Mouse (Mus musculus): Measurements from ENCODE around the gene Oxct2b. TPM values are rescaled to one million over a fixed set of nuclear protein-coding genes. Genes with fewer than 3 reads are reported as not detected.

Oxct2b gene
- total and polyA plus RNA-seq, 3 experiments, result 0.02 TPM; not detected in 2

DNA sequence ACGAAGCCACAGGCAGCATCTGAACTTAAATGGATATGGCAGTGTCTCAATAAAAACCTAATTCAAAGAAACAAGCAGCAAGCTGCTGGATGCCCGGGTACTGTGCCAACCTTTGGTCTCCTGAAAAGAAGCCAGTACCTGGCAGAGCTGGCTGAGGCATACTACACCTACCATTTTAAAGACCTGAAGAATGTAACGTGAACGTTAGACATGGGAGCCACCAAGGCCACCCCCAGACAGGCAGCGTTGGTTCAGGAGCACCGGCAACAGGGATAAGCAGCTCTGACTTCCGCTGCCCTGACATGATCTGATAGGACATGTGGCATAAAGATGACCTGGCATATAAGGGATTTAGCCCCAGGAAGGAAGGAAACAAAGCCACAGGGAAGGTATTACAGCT lies 10.6 kb downstream of the Oxct2b start:
- peaks cover 95% of the 10 kb centered on the region for H3K36me3 ChIP-seq (replicated peaks)
- ATAC-seq (ENCODE audit: extremely low read depth, insufficient number of reproducible peaks, low FRiP score, poor library complexity, severe bottlenecking) (no peak), DNase-seq (ENCODE audit: low spot score) (no peak)
- TF ChIP-seq TAL1 (conservative IDR thresholded peaks at IDR 0.05; ENCODE audit: low read depth, low read length), result no peak
- no peaks in the 10 kb centered on the region for H3K9me3 ChIP-seq (replicated peaks)
- no peak overlapping the region for H3K4me3 ChIP-seq (ENCODE audit: low read depth, low read length)
- no peaks in the 10 kb centered on the region for H3K27me3 ChIP-seq (ENCODE audit: insufficient read depth, low read length)
- 0 out of 2 replicates have a peak, but pooled peaks cover 2% of the 10 kb centered on the region for H3K4me1 ChIP-seq (ENCODE audit: insufficient read depth, low read depth, low read length)

GRCm38 (mm10) chr4:123127051-123127450 lies 11.0 kb downstream of the Oxct2b start:
- 0 out of 2 replicates have a peak, but pooled peaks cover 2% of the 10 kb centered on the region for H3K4me1 ChIP-seq (ENCODE audit: insufficient read depth, low read depth, low read length)
- DNase-seq (ENCODE audit: low spot score), result no peak
- peaks cover 95% of the 10 kb centered on the region for H3K36me3 ChIP-seq (replicated peaks)
- ATAC-seq (ENCODE audit: extremely low read depth, insufficient number of reproducible peaks, low FRiP score, poor library complexity, severe bottlenecking), result no peak
- no peak for TF ChIP-seq CTCF (IDR thresholded peaks at IDR 0.05; ENCODE audit: low read depth, low read length)
- no peak for TF ChIP-seq GATA1 (IDR thresholded peaks at IDR 0.05; ENCODE audit: borderline replicate concordance, low read length)
- no peak for TF ChIP-seq POLR2AphosphoS5 (IDR thresholded peaks at IDR 0.05; ENCODE audit: insufficient replicate concordance, low read depth, low read length)
- no peak for TF ChIP-seq TAL1 (conservative IDR thresholded peaks at IDR 0.05; ENCODE audit: low read depth, low read length)
- no peak for TF ChIP-seq GATA2 (IDR thresholded peaks at IDR 0.05; ENCODE audit: borderline replicate concordance, low read depth, low read length)
- no peaks in the 10 kb centered on the region for H3K9me3 ChIP-seq (replicated peaks)
- H3K27me3 ChIP-seq (ENCODE audit: insufficient read depth, low read length), result no peaks in the 10 kb centered on the region
- H3K4me3 ChIP-seq (ENCODE audit: low read depth, low read length), result no peak overlapping the region

DNA sequence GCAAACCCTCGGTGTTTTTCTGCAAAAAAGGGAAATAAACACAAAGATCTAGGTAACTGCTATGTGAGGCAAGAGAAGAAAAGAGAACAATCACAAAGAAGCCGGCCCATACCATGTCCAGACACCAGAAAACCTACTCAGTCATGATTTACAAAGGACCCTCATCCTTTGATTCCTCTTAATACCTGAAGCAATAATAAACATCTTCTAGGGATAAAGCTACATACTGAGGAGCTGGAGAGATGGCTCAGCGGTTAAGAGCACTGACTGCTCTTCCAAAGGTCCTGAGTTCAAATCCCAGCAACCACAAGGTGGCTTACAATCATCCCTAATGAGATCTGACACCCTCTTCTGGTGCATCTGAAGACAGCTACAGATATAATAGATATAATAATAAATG lies 21.5 kb downstream of the Oxct2b start:
- ATAC-seq (ENCODE audit: extremely low read depth, insufficient number of reproducible peaks, low FRiP score, poor library complexity, severe bottlenecking), result no peak
- Histone ChIP-seq H3K4me3 (ENCODE audit: low read depth, low read length) (no peak overlapping the region), H3K4me1 (ENCODE audit: insufficient read depth, low read depth, low read length) (peaks cover 23% of the 10 kb centered on the region), H3K36me3 (replicated peaks) (peaks cover 52% of the 10 kb centered on the region), H3K27me3 (ENCODE audit: insufficient read depth, low read length) (no peaks in the 10 kb centered on the region), H3K9me3 (replicated peaks) (no peaks in the 10 kb centered on the region)
- DNase-seq (ENCODE audit: low spot score), result no peak
- no peak for TF ChIP-seq CTCF (IDR thresholded peaks at IDR 0.05; ENCODE audit: low read depth, low read length)
- no peak for TF ChIP-seq GATA1 (IDR thresholded peaks at IDR 0.05; ENCODE audit: borderline replicate concordance, low read length)
- TF ChIP-seq TAL1 (conservative IDR thresholded peaks at IDR 0.05; ENCODE audit: low read depth, low read length), result no peak
- TF ChIP-seq GATA2 (IDR thresholded peaks at IDR 0.05; ENCODE audit: borderline replicate concordance, low read depth, low read length), result no peak
- no peak for TF ChIP-seq POLR2AphosphoS5 (IDR thresholded peaks at IDR 0.05; ENCODE audit: insufficient replicate concordance, low read depth, low read length)

DNA sequence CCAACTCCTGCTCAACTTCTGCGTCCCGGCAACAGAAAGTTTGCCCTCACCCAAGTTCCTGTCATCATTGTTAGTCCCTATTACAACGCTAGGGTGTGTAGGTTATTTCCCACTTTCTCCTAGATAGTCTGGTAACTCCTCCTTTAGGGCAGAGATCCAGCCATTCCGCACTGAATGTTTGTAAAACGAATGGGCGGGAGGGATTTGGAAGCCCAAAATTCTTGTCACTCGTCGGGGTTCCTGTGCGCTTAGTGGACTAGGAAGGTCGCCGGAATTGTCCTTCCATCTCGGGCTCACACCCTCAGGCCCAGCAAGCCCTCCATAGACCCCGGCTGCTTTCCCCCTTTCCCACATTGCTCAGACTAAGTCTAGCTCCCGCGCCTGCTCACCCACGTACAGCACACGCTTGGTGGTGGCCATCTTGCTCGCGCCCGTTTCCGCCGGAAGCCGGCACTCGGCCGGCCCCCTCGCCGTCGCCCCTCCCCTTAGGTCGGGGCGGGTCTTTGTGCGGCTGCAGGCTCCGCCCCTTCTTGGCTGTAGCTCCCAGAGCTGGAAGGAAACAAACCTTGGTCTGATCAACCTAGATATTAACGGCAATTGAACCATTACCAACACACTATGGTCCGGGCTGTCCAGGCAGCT lies 23.6 kb downstream of the Oxct2b start, which contains the start of gene Ppie:
Gene Ppie (minus strand): TSS at position 439 of the 642 bp plus-strand sequence.
- TF ChIP-seq GATA2 (IDR thresholded peaks at IDR 0.05; ENCODE audit: borderline replicate concordance, low read depth, low read length) (no peak), TAL1 (conservative IDR thresholded peaks at IDR 0.05; ENCODE audit: low read depth, low read length) (no peak), GATA1 (IDR thresholded peaks at IDR 0.05; ENCODE audit: borderline replicate concordance, low read length) (no peak), POLR2AphosphoS5 (IDR thresholded peaks at IDR 0.05; ENCODE audit: insufficient replicate concordance, low read depth, low read length) (no peak), CTCF (IDR thresholded peaks at IDR 0.05; ENCODE audit: low read depth, low read length) (no peak)
- Histone ChIP-seq H3K4me3 (ENCODE audit: low read depth, low read length) (peak within 1 kb of the TSS; percentile 79), H3K36me3 (replicated peaks) (peaks cover 33% of the 10 kb centered on the region), H3K9me3 (replicated peaks) (no peaks in the 10 kb centered on the region), H3K4me1 (ENCODE audit: insufficient read depth, low read depth, low read length) (peaks cover 23% of the 10 kb centered on the region), H3K27me3 (ENCODE audit: insufficient read depth, low read length) (peaks cover 2% of the 10 kb centered on the region; the same call in 1 of the 2 replicates)
- peak; percentile 89 for ATAC-seq (ENCODE audit: extremely low read depth, insufficient number of reproducible peaks, low FRiP score, poor library complexity, severe bottlenecking)
- peak; percentile 89 for DNase-seq (ENCODE audit: low spot score)

GRCm38 (mm10) chr4:123147446-123148150 lies 31.5 kb downstream of the Oxct2b start:
- H3K4me1 ChIP-seq (ENCODE audit: insufficient read depth, low read depth, low read length), result no peaks in the 10 kb centered on the region
- TF ChIP-seq CTCF (IDR thresholded peaks at IDR 0.05; ENCODE audit: low read depth, low read length) (no peak), GATA2 (IDR thresholded peaks at IDR 0.05; ENCODE audit: borderline replicate concordance, low read depth, low read length) (no peak), GATA1 (IDR thresholded peaks at IDR 0.05; ENCODE audit: borderline replicate concordance, low read length) (no peak), TAL1 (conservative IDR thresholded peaks at IDR 0.05; ENCODE audit: low read depth, low read length) (no peak), POLR2AphosphoS5 (IDR thresholded peaks at IDR 0.05; ENCODE audit: insufficient replicate concordance, low read depth, low read length) (no peak)
- ATAC-seq (ENCODE audit: extremely low read depth, insufficient number of reproducible peaks, low FRiP score, poor library complexity, severe bottlenecking) (no peak), DNase-seq (ENCODE audit: low spot score) (no peak)
- H3K27me3 ChIP-seq (ENCODE audit: insufficient read depth, low read length), result peaks cover 21% of the 10 kb centered on the region
- H3K9me3 ChIP-seq (replicated peaks), result no peaks in the 10 kb centered on the region
- H3K36me3 ChIP-seq (replicated peaks), result no peaks in the 10 kb centered on the region
- no peak overlapping the region for H3K4me3 ChIP-seq (ENCODE audit: low read depth, low read length)

DNA sequence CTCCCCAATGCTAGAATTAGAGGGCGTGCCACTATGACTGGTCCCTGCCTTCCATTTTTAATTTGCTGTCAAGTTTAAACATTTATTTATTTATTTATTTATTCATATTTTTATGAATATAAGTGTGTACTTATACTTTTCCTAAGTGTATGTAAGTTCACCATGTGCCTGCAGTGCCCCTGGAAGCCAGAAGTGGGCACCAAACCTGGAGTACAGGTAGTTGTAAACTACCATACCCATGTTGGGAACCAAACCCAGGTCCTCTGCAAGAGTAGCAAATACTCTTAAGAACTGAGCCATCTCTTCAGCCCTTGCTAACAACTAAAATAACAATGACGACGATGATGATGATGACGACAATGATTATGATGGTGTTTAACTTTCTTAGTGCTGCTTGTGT lies 35.9 kb downstream of the Oxct2b start:
- no peaks in the 10 kb centered on the region for H3K4me1 ChIP-seq (ENCODE audit: insufficient read depth, low read depth, low read length)
- H3K9me3 ChIP-seq (replicated peaks), result no peaks in the 10 kb centered on the region
- DNase-seq (ENCODE audit: low spot score) (no peak), ATAC-seq (ENCODE audit: extremely low read depth, insufficient number of reproducible peaks, low FRiP score, poor library complexity, severe bottlenecking) (no peak)
- H3K27me3 ChIP-seq (ENCODE audit: insufficient read depth, low read length), result peaks cover 19% of the 10 kb centered on the region
- TF ChIP-seq GATA1 (IDR thresholded peaks at IDR 0.05; ENCODE audit: borderline replicate concordance, low read length), result no peak
- TF ChIP-seq POLR2AphosphoS5 (IDR thresholded peaks at IDR 0.05; ENCODE audit: insufficient replicate concordance, low read depth, low read length), result no peak
- no peak for TF ChIP-seq CTCF (IDR thresholded peaks at IDR 0.05; ENCODE audit: low read depth, low read length)
- TF ChIP-seq TAL1 (conservative IDR thresholded peaks at IDR 0.05; ENCODE audit: low read depth, low read length), result no peak
- no peak for TF ChIP-seq GATA2 (IDR thresholded peaks at IDR 0.05; ENCODE audit: borderline replicate concordance, low read depth, low read length)
- H3K4me3 ChIP-seq (ENCODE audit: low read depth, low read length), result no peak overlapping the region
- H3K36me3 ChIP-seq (replicated peaks), result no peaks in the 10 kb centered on the region
